Mouse (Mus musculus): ENCODE measurements at regions not wholly inside any gene's neighbourhood (a gene's known extent, or its start where the extent isn't known, plus 50 kb on each side); places are given as distances from the start of the nearest gene placed in this dataset.

- TF ChIP-seq POLR2A (IDR thresholded peaks at IDR 0.05; ENCODE audit: low read depth, low read length) (no peak), CTCF (IDR thresholded peaks at IDR 0.05; ENCODE audit: borderline replicate concordance, insufficient read depth, low read length) (no peak)
Measured at GRCm38 (mm10) chr7:37181109-37181508, 483.2 kb downstream of the Tshz3 start.

All from embryonic fibroblast, embryonic 13.5 days (primary cell).